Mouse (Mus musculus) lung, embryonic 16.5 days (tissue): ENCODE results near the gene Pi4kb. TPM values are rescaled to one million over a fixed set of nuclear protein-coding genes. Genes with fewer than 3 reads are reported as not detected.
A peak's percentile ranks its signal among the peaks of the same experiment; 100 is the strongest.

ENCODE experiments used
- ATAC-seq: fragments of 200-750 bp; cut with Nextera tagmentation; 2 replicates; pipeline ENCODE4 v1.8.0; 2017; ENCODE audit warnings: low read depth, mild to moderate bottlenecking, moderate library complexity
- H3K27ac ChIP-seq: fragments of 300-500 bp; sonication (generic); 2 replicates; pipeline ENCODE4 v1.5.1; 2014; ENCODE audit warnings: mild to moderate bottlenecking, control low read depth, low read length
- H3K27me3 ChIP-seq: fragments of 300-500 bp; sonication (generic); 2 replicates; pipeline ENCODE4 v1.6.1; 2014; ENCODE audit warnings: low read depth, low read length, mixed read lengths; ENCODE audit not compliant: control insufficient read depth, insufficient read depth
- H3K36me3 ChIP-seq: fragments of 300-500 bp; sonication (generic); 2 replicates; pipeline ENCODE4 v1.6.1; 2014; ENCODE audit warnings: low read length; ENCODE audit not compliant: control insufficient read depth, insufficient read depth
- H3K4me1 ChIP-seq: fragments of 300-500 bp; sonication (generic); replicated peaks from 2 replicates; pipeline ENCODE4 v1.6.1; 2014; ENCODE audit warnings: low read length, mixed read lengths; ENCODE audit not compliant: control insufficient read depth, insufficient read depth
- H3K4me2 ChIP-seq: fragments of 300-500 bp; sonication (generic); 2 replicates; pipeline ENCODE4 v1.6.1; 2014; ENCODE audit warnings: low read depth, low read length, control low read depth
- H3K4me3 ChIP-seq: fragments of 300-500 bp; sonication (generic); 2 replicates; pipeline ENCODE4 v1.5.1; 2014; ENCODE audit warnings: mild to moderate bottlenecking, low read length, control low read depth
- H3K9ac ChIP-seq: fragments of 300-500 bp; sonication (generic); 2 replicates; pipeline ENCODE4 v1.6.1; 2014; ENCODE audit warnings: low read length, control low read depth
- H3K9me3 ChIP-seq: fragments of 300-500 bp; sonication (generic); 2 replicates; pipeline ENCODE4 v1.6.1; 2016; ENCODE audit warnings: low read length; ENCODE audit not compliant: control insufficient read depth
- WGBS: fragments of 180-500 bp; shearing (Covaris S2); extraction: QIAGEN DNeasy Blood & Tissue Kit; methylation state at CpG from one replicate; pipeline ENCODE4 v1.1.7; 2014; 5-methylcytosine and 5-hydroxymethylcytosine counted together
- polyA plus RNA-seq: library from polyadenylated mRNA; unstranded; fragments of >200 nt; fragmentation: Nextera tagmentation; extraction: Ambion mirVana; gene quantifications from 2 replicates; pipeline ENCODE4 v1.2.1, GENCODE M21; 2015

Pi4kb gene
- polyA plus RNA-seq, 1 experiment from 2014 or later = 25.7 TPM

GRCm38 (mm10) chr3:94973620-94974019 lies 911 bp upstream of the Pi4kb start:
- peak overlapping the region; percentile 80 for H3K4me2 ChIP-seq
- no peak for ATAC-seq
- H3K27ac ChIP-seq = no peak overlapping the region
- H3K36me3 ChIP-seq = 0 out of 2 replicates have a peak, but pooled peaks cover 2% of the 10 kb centered on the region
- peaks cover 17% of the 10 kb centered on the region for H3K4me1 ChIP-seq
- WGBS = 75% methylated on average over 5 of the region's 5 CpGs
- H3K9me3 ChIP-seq = no peaks in the 10 kb centered on the region
- H3K9ac ChIP-seq = no peak overlapping the region
- H3K27me3 ChIP-seq = no peaks in the 10 kb centered on the region
- no peak overlapping the region; the same call in 1 of the 2 replicates for H3K4me3 ChIP-seq

GRCm38 (mm10) chr3:94974026-94974527 lies 454 bp upstream of the Pi4kb start:
- Histone ChIP-seq H3K27me3 (no peaks in the 10 kb centered on the region), H3K27ac (peak overlapping the region; percentile 39; the same call in 1 of the 2 replicates), H3K4me1 (peaks cover 17% of the 10 kb centered on the region), H3K4me3 (peak overlapping the region; percentile 94), H3K9ac (peak overlapping the region; percentile 96), H3K9me3 (no peaks in the 10 kb centered on the region), H3K4me2 (peak overlapping the region; percentile 80), H3K36me3 (0 out of 2 replicates have a peak, but pooled peaks cover 2% of the 10 kb centered on the region)
- peak; percentile 16 for ATAC-seq
- WGBS = 19% methylated on average over 9 of the region's 9 CpGs

GRCm38 (mm10) chr3:94984312-94984711 lies 9.8 kb downstream of the Pi4kb start:
- no peaks in the 10 kb centered on the region for H3K9me3 ChIP-seq
- H3K27me3 ChIP-seq = no peaks in the 10 kb centered on the region
- H3K27ac ChIP-seq = no peak overlapping the region
- H3K4me1 ChIP-seq = peaks cover 12% of the 10 kb centered on the region
- no peak overlapping the region for H3K4me2 ChIP-seq
- H3K36me3 ChIP-seq = peaks cover 15% of the 10 kb centered on the region
- ATAC-seq = no peak
- 85% methylated on average over 11 of the region's 11 CpGs for WGBS
- H3K9ac ChIP-seq = no peak overlapping the region
- H3K4me3 ChIP-seq = no peak overlapping the region

GRCm38 (mm10) chr3:94985513-94985912 lies 11.0 kb downstream of the Pi4kb start:
- peaks cover 19% of the 10 kb centered on the region for H3K4me1 ChIP-seq
- H3K27me3 ChIP-seq = no peaks in the 10 kb centered on the region
- ATAC-seq = no peak
- peaks cover 14% of the 10 kb centered on the region for H3K36me3 ChIP-seq
- no peak overlapping the region for H3K27ac ChIP-seq
- H3K9ac ChIP-seq = no peak overlapping the region
- H3K9me3 ChIP-seq = no peaks in the 10 kb centered on the region
- H3K4me2 ChIP-seq = no peak overlapping the region
- H3K4me3 ChIP-seq = no peak overlapping the region
- 93% methylated on average over 2 of the region's 2 CpGs for WGBS

GRCm38 (mm10) chr3:94987578-94987977 lies 13.0 kb downstream of the Pi4kb start:
- no peak overlapping the region for H3K9ac ChIP-seq
- no peak overlapping the region for H3K4me2 ChIP-seq
- peaks cover 12% of the 10 kb centered on the region for H3K36me3 ChIP-seq
- H3K4me3 ChIP-seq = no peak overlapping the region
- no peak for ATAC-seq
- H3K27ac ChIP-seq = no peak overlapping the region
- H3K27me3 ChIP-seq = no peaks in the 10 kb centered on the region
- H3K9me3 ChIP-seq = no peaks in the 10 kb centered on the region
- peaks cover 19% of the 10 kb centered on the region for H3K4me1 ChIP-seq

- peaks cover 19% of the 10 kb centered on the region for H3K4me1 ChIP-seq
- peak overlapping the region; percentile 33 for H3K9ac ChIP-seq
- 20% methylated on average over 9 of the region's 9 CpGs for WGBS
- H3K36me3 ChIP-seq = peaks cover 15% of the 10 kb centered on the region
- peak overlapping the region; percentile 82 for H3K27ac ChIP-seq
- H3K9me3 ChIP-seq = no peaks in the 10 kb centered on the region
- ATAC-seq = peak; percentile 86
- peak overlapping the region; percentile 9; the same call in 1 of the 2 replicates for H3K4me3 ChIP-seq
- H3K4me2 ChIP-seq = peak overlapping the region; percentile 30
- no peaks in the 10 kb centered on the region for H3K27me3 ChIP-seq
Observed at GRCm38 (mm10) chr3:94989159-94989761, 14.7 kb downstream of the Pi4kb start.

GRCm38 (mm10) chr3:94996946-94997345 lies 22.4 kb downstream of the Pi4kb start:
- WGBS = 30% methylated on average over 2 of the region's 2 CpGs
- Histone ChIP-seq H3K4me1 (no peaks in the 10 kb centered on the region), H3K9ac (no peak overlapping the region), H3K27me3 (no peaks in the 10 kb centered on the region), H3K27ac (no peak overlapping the region), H3K9me3 (no peaks in the 10 kb centered on the region), H3K4me3 (no peak overlapping the region), H3K4me2 (no peak overlapping the region), H3K36me3 (peaks cover 40% of the 10 kb centered on the region)
- ATAC-seq = 0 out of 2 replicates have a peak, but pooled peaks have one; percentile 17

- no peak overlapping the region for H3K27ac ChIP-seq
- H3K36me3 ChIP-seq = peaks cover 47% of the 10 kb centered on the region
- WGBS = 85% methylated on average over 4 of the region's 4 CpGs
Observed at GRCm38 (mm10) chr3:95002569-95002968, 28.0 kb downstream of the Pi4kb start.

GRCm38 (mm10) chr3:95003273-95003672 lies 28.7 kb downstream of the Pi4kb start:
- ATAC-seq = no peak
- H3K36me3 ChIP-seq = peaks cover 50% of the 10 kb centered on the region

More at GRCm38 (mm10) chr3:95002569-95002968, 28.0 kb downstream of the Pi4kb start:
- H3K9ac ChIP-seq = no peak overlapping the region
- H3K9me3 ChIP-seq = no peaks in the 10 kb centered on the region
- ATAC-seq = no peak
- no peak overlapping the region for H3K4me3 ChIP-seq
- H3K4me1 ChIP-seq = no peaks in the 10 kb centered on the region
- no peaks in the 10 kb centered on the region for H3K27me3 ChIP-seq
- H3K4me2 ChIP-seq = no peak overlapping the region

More at GRCm38 (mm10) chr3:95003273-95003672, 28.7 kb downstream of the Pi4kb start:
- no peak overlapping the region for H3K9ac ChIP-seq
- H3K4me3 ChIP-seq = no peak overlapping the region
- no peak overlapping the region for H3K4me2 ChIP-seq
- no peaks in the 10 kb centered on the region for H3K9me3 ChIP-seq
- H3K4me1 ChIP-seq = no peaks in the 10 kb centered on the region
- no peak overlapping the region for H3K27ac ChIP-seq
- no peaks in the 10 kb centered on the region for H3K27me3 ChIP-seq
